Mouse (Mus musculus): ENCODE data around the gene Gdpd1.
"Not testable (repeated sequence)": the region's sequence is repeated elsewhere in the genome, so short reads cannot be mapped to it uniquely, and the experiment has no call there.

Gene Gdpd1

GRCm38 (mm10) chr11:87026096-87026875 is 47.6 kb downstream of the Gdpd1 start:
- no peak for DNase-seq (ENCODE audit: low spot score in 2 of 2)

DNA sequence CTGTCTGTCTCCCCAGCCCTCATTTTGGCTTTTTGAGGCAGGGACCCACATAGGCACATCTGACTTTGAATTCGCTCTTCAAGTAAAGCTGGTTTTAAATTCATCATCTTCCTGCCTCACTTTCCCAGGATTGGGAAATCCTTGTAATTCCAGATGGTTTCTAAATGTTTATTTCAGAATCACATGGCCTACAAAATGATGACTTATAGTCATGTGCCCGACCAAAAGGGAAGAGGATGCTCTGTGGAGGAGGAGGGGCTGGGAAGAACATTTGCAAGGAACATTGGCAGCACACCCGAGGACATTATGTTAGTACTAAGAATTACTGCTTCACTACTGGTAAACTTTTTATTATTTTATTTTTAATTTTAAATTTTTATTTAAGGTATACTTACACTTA is 48.5 kb downstream of the Gdpd1 start:
- DNase-seq (ENCODE audit: low spot score in 2 of 2): no peak

- DNase-seq (ENCODE audit: low spot score in 2 of 2): not testable (repeated sequence)
Measured at GRCm38 (mm10) chr11:87023240-87023639, 50.6 kb downstream of the Gdpd1 start.

DNA sequence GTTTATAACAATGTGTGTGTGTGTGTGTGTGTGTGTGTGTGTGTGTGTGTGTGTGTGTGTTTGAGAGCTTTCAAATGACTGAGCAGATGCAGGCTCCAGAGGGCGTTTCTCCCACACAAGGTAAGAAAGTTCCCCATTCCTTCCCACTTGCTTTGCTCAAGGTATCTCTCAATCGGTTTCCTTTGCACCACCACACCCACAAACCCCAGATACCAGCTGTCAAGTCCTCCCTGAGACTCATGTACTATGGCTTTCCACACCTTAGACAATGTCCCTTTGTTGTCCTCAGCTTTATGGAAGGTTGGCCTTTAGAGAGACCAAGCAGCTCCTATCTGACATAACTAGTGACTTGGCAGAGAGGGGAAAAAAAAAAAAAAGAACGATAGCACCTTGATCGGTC is 51.1 kb downstream of the Gdpd1 start:
- no peak for DNase-seq (ENCODE audit: low spot score in 2 of 2)

- no peak for DNase-seq (ENCODE audit: low spot score in 2 of 2)
Measured at GRCm38 (mm10) chr11:87021551-87021950, 52.3 kb downstream of the Gdpd1 start.

GRCm38 (mm10) chr11:87020449-87020848 is 53.4 kb downstream of the Gdpd1 start:
- DNase-seq (ENCODE audit: low spot score in 2 of 2): no peak

GRCm38 (mm10) chr11:87019431-87019830 is 54.4 kb downstream of the Gdpd1 start:
- DNase-seq (ENCODE audit: low spot score in 2 of 2): no peak

GRCm38 (mm10) chr11:87018081-87018480 is 55.8 kb downstream of the Gdpd1 start:
- no peak for DNase-seq (ENCODE audit: low spot score in 2 of 2)

DNA sequence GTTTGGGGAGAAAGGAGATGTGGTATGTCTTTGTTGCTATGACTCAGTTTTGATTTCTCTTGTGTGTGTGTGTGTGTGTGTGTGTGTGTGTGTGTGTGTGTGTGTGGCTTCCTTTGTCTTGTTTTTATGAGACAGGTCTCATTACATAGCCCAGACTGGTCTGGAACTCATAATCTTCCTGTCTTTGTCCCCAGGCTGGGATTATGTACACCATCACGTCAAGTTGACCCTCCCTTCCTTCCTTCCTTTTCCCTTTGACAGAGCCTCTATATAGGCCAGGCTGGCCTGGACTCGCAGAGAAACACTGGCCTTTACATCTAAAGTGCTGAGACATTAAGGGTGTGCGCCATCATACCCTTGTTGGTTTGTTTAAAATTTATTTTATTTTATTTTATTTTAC is 58.2 kb downstream of the Gdpd1 start:
- no peak for DNase-seq (ENCODE audit: low spot score in 2 of 2)

GRCm38 (mm10) chr11:87010476-87010875 is 63.4 kb downstream of the Gdpd1 start:
- peak in 1 of 2 experiments; percentile 56 for DNase-seq (ENCODE audit: low spot score in 2 of 2)

GRCm38 (mm10) chr11:87007371-87007770 is 66.5 kb downstream of the Gdpd1 start:
- no peak for DNase-seq (ENCODE audit: low spot score in 2 of 2)

GRCm38 (mm10) chr11:87004960-87005755 is 68.7 kb downstream of the Gdpd1 start:
- no peak for DNase-seq (ENCODE audit: low spot score in 2 of 2)

GRCm38 (mm10) chr11:87002078-87002829 is 71.6 kb downstream of the Gdpd1 start:
- no peak for DNase-seq (ENCODE audit: low spot score in 2 of 2)

GRCm38 (mm10) chr11:87001217-87001616 is 72.6 kb downstream of the Gdpd1 start:
- DNase-seq (ENCODE audit: low spot score in 2 of 2): no peak

DNA sequence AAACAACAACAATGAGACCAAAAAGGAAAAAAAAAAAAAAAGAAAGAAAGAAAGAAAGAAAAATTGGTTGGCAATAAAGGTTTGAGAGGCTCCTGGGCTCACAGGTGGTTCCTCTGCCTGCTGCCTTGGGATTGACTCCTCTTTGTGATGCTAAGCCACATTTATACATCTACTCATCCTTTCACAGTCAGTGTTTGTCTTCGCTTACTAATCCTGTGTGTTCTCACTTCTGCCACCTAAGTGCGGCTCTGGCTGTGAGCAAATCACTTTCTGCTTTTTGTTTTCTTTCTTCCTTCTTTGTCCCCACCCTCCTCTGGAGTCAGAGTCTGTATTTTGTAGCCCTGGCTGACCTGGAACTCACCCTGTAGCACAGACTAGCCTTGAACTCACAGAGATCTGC is 77.6 kb downstream of the Gdpd1 start:
- no peak for DNase-seq (ENCODE audit: low spot score in 2 of 2)

DNA sequence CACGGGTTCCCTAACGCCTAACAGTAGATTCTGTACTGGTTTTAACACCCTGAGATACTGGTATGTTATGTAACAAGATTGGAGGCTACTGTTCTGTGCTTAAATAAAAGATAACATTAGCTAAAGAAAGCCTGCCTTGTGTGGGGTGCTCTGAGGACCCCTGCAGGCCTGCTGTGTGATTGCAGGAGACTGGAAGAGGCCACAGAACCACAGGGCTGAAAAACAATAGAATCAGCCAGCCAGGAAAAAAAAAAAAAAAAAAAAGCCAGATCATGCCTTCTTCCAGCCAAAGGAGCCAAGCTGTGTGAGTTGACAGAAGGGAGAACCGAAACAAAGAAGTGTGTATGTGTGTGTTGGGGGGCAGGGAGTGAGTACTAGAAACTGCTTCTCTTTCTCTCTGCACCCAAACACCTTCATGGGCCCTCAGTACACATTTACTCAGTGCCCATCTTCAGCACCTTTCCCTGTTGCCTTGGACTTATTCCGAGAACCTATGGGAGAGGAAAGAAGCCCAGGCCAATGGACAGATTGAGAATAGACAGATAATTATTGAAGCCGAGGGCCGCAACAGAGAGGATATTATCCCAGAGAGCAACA is 78.1 kb downstream of the Gdpd1 start:
- peak in 1 of 2 experiments; percentile 51 for DNase-seq (ENCODE audit: low spot score in 2 of 2)

GRCm38 (mm10) chr11:86994791-86995624 is 78.9 kb downstream of the Gdpd1 start:
- no peak for DNase-seq (ENCODE audit: low spot score in 2 of 2)

- DNase-seq (ENCODE audit: low spot score in 2 of 2): no peak
Measured at GRCm38 (mm10) chr11:86994330-86994729, 79.5 kb downstream of the Gdpd1 start.

GRCm38 (mm10) chr11:86993041-86994037 is 80.5 kb downstream of the Gdpd1 start, which contains the start of gene Ypel2:
TSS of gene Ypel2 (minus strand) at chr11:86993707.
- peak; percentile 89 to 97 for DNase-seq (ENCODE audit: low spot score in 2 of 2)
